Mouse (Mus musculus) embryonic facial prominence, embryonic 15.5 days (tissue): Measurements from ENCODE around the gene Npsr1. TPM values are rescaled to one million over a fixed set of nuclear protein-coding genes. Genes with fewer than 3 reads are reported as not detected.

Experiments
- ATAC-seq: fragments of 200-750 bp; cut with Nextera tagmentation; 2 replicates; pipeline ENCODE4 v1.8.0; 2017; ENCODE audit warnings: low read depth, moderate TSS enrichment; ENCODE audit not compliant: insufficient number of reproducible peaks, low FRiP score, low TSS enrichment
- H3K27ac ChIP-seq: fragments of 300-500 bp; sonication (generic); replicated peaks from 2 replicates; pipeline ENCODE4 v1.5.1; 2015; ENCODE audit warnings: mild to moderate bottlenecking, inconsistent platforms
- H3K27me3 ChIP-seq: fragments of 300-500 bp; sonication (generic); 2 replicates; pipeline ENCODE4 v1.6.1; 2015; ENCODE audit warnings: inconsistent platforms
- H3K36me3 ChIP-seq: fragments of 300-500 bp; sonication (generic); 2 replicates; pipeline ENCODE4 v1.6.1; 2015; ENCODE audit warnings: mild to moderate bottlenecking, inconsistent platforms
- H3K4me1 ChIP-seq: fragments of 300-500 bp; sonication (generic); 2 replicates; pipeline ENCODE4 v1.6.1; 2015; ENCODE audit warnings: inconsistent platforms
- H3K4me2 ChIP-seq: fragments of 300-500 bp; sonication (generic); replicated peaks from 2 replicates; pipeline ENCODE4 v1.6.1; 2015; ENCODE audit warnings: mild to moderate bottlenecking, inconsistent platforms
- H3K4me3 ChIP-seq: fragments of 300-500 bp; sonication (generic); replicated peaks from 2 replicates; pipeline ENCODE4 v1.5.1; 2015; ENCODE audit warnings: mild to moderate bottlenecking, inconsistent platforms
- H3K9ac ChIP-seq: fragments of 300-500 bp; sonication (generic); 2 replicates; pipeline ENCODE4 v1.6.1; 2015; ENCODE audit warnings: inconsistent platforms
- H3K9me3 ChIP-seq: fragments of 300-500 bp; sonication (generic); replicated peaks from 2 replicates; pipeline ENCODE4 v1.6.1; 2016; ENCODE audit warnings: inconsistent platforms
- WGBS: fragments of 180-500 bp; shearing (Covaris S2); methylation state at CpG from one replicate; pipeline ENCODE4 v1.1.7; 2015; 5-methylcytosine and 5-hydroxymethylcytosine counted together
- polyA plus RNA-seq: library from polyadenylated mRNA; unstranded; fragments of >200 nt; fragmentation: Nextera tagmentation; extraction: Ambion mirVana; gene quantifications from 2 replicates; pipeline ENCODE4 v1.2.1, GENCODE M21; 2015

Gene Npsr1
- polyA plus RNA-seq, 1 experiment from 2014 or later: not detected

DNA sequence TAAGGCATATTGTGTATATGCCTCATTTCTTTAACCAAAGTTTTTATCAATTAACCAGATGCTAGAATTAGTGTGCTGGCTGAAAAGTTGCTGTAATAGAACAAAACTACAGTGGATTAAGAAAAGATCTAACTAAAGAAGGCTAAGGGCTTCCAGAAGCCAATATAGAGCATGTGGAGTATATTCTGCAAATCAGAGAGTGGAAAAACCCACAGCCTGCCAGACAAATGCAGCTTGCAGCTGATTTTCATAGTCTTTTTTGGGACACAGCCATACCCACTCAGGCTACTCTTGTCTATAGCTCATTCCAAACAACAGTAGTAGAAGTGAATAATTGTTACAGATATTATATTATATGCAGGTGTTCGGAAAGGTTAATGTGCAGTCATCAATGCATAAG lies 138.7 kb downstream of the Npsr1 start:
- Histone ChIP-seq H3K27me3 (no peaks in the 10 kb centered on the region), H3K4me3 (no peak overlapping the region), H3K4me1 (no peaks in the 10 kb centered on the region), H3K27ac (no peak overlapping the region), H3K9me3 (no peaks in the 10 kb centered on the region), H3K9ac (no peak overlapping the region), H3K36me3 (no peaks in the 10 kb centered on the region), H3K4me2 (no peak overlapping the region)
- WGBS: 78% methylated on average over 1 of the region's 1 CpGs
- no peak for ATAC-seq

DNA sequence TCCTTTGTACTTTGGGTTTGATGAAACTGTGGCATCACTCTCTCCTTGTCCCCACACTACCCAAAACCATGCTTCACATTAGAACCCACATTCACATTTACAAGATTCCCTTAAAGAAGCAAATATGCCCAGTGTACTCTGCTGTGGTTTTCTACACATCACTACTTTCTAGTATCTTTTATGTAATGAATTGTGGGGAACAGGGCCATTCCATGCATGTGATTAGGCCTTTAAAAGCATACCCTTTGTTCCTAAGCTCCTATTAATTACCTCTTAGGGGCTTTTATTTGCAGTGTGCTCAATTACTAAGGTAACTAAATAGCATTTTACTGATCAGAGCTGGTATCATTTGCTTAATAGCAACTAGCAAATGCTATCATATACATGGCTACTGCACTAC lies 149.8 kb downstream of the Npsr1 start:
- Histone ChIP-seq H3K4me1 (no peaks in the 10 kb centered on the region), H3K9me3 (no peaks in the 10 kb centered on the region), H3K27me3 (no peaks in the 10 kb centered on the region), H3K4me2 (no peak overlapping the region), H3K9ac (no peak overlapping the region), H3K4me3 (no peak overlapping the region), H3K36me3 (no peaks in the 10 kb centered on the region), H3K27ac (no peak overlapping the region)
- ATAC-seq: no peak

DNA sequence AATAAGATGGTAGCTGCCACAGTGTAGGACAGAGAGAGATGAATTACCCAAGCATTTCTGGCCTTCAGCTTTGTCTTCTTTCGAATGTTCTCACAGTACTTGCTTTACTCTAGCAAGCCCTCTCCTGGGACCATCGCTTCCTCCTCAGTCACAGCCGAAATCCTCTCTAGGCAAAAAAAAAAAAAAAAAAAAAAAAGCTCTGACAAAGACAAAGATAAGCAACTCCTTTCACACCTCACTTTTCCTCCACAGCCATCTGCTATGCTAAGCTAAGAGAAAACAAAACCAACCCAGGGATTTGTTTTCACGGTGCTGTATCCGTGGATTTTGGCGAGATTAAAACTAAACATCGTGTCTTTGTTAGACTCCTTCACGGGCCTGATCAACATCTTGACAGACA lies 156.4 kb downstream of the Npsr1 start:
- Histone ChIP-seq H3K36me3 (no peaks in the 10 kb centered on the region), H3K4me3 (no peak overlapping the region), H3K27ac (no peak overlapping the region), H3K9ac (no peak overlapping the region), H3K27me3 (no peaks in the 10 kb centered on the region), H3K4me2 (no peak overlapping the region), H3K9me3 (no peaks in the 10 kb centered on the region), H3K4me1 (no peaks in the 10 kb centered on the region)
- WGBS: 64% methylated on average over 8 of the region's 8 CpGs
- no peak for ATAC-seq

DNA sequence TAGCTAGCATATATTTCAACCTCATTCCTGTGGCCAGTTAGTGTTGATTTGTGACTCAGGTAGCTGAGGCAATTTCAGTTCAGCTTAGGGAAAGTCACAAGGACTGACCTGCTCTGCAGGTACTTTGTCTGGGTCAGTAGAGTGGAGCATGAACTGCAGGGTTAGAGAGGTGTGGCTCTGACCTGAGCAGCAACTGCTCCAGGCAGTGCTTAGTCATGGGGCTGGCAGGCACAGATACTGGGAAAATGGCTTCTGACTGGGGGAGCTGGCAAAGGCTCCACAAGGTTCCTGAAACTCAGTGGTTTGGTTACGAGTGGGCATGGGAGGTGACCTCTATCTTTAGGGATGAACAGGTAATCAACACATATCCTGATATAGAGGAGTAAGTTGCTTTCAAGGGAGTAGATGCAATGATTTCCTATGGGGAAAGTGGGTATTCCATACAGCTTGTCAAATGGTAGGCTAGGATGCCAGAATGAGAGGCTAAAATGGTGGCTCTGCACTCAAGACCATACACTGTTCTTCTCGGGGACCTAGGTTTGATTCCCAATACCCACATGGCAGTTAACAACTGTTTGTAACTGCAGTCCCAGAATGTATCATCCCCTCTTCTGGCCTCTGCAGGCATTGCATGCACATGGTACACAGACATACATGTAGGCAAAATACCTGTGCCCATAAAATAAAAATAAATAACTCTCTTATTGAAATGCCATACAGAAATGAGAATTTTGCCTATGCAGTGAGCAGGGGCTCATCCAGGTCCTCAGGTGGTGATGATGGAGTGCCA lies 182.9 kb downstream of the Npsr1 start:
- H3K9me3 ChIP-seq: no peaks in the 10 kb centered on the region

DNA sequence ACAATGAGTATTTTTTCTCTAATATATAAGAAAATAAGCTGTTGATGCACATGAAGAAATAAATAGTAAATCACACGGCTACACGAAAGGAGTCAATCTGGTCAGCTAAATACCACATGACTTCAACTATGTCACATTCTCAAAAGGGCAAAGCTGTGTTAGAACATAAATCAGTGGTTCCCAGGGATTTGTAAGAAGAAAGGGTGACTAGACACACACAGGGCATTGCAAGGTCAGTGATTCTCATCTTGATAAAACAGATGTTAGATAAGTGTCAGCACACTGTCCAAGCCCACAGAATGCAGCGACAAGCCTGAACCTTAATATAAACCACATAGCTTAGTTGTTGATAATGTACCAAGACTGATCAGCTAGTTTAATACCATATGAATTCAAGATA lies 184.8 kb downstream of the Npsr1 start:
- H3K4me1 ChIP-seq: no peaks in the 10 kb centered on the region
- H3K27me3 ChIP-seq: no peaks in the 10 kb centered on the region
- no peaks in the 10 kb centered on the region for H3K9me3 ChIP-seq
- H3K4me2 ChIP-seq: no peak overlapping the region
- ATAC-seq: no peak
- WGBS: 64% methylated on average over 3 of the region's 3 CpGs
- no peak overlapping the region for H3K4me3 ChIP-seq
- H3K36me3 ChIP-seq: no peaks in the 10 kb centered on the region
- no peak overlapping the region for H3K27ac ChIP-seq
- H3K9ac ChIP-seq: no peak overlapping the region

More for the DNA sequence above, 182.9 kb downstream of the Npsr1 start:
- Histone ChIP-seq H3K27ac (no peak overlapping the region), H3K4me1 (no peaks in the 10 kb centered on the region), H3K27me3 (no peaks in the 10 kb centered on the region), H3K9ac (no peak overlapping the region), H3K36me3 (no peaks in the 10 kb centered on the region), H3K4me2 (no peak overlapping the region), H3K4me3 (no peak overlapping the region)
- no peak for ATAC-seq
- 89% methylated on average over 2 of the region's 2 CpGs for WGBS

DNA sequence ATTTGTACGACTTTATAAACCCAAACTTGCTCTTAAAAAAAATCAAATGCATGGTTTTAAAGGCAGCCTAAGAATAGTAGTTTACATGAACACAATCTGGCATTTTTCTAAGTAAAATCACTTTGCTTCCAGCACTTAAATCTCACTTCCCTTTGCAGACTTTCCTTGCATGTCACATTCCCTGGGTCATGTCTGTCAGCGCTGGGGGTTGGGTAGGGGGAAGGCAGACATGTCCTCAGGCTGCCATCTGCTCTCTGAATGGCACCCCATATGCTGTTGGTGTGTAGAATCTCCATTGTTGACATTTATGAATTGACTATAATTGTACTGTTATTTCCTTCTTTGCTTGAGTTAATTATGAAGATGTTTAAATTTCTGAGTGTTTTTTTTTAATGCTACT lies 185.3 kb downstream of the Npsr1 start:
- Histone ChIP-seq H3K9me3 (no peaks in the 10 kb centered on the region), H3K27me3 (no peaks in the 10 kb centered on the region), H3K36me3 (no peaks in the 10 kb centered on the region), H3K4me3 (no peak overlapping the region), H3K27ac (no peak overlapping the region), H3K9ac (no peak overlapping the region), H3K4me2 (no peak overlapping the region), H3K4me1 (no peaks in the 10 kb centered on the region)
- ATAC-seq: no peak
- 27% methylated on average over 2 of the region's 2 CpGs for WGBS

DNA sequence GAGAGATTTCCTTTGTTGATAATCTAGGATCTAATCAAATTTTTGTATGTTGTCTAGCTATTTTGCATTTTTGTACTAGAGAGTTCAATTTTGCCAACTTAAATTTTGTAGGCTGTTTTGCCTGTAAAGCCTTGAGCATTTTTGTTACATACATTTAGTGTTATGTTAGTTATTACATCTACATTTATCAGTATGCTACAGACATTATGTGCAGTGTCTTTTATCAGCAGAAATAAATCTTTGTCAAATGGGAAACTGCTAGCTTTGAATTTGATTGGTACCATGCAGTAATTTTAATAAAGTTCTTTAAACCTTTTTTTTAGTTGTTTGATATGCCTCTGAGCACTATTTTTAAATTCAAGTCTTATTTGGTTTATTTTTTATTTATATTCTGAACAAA lies 185.7 kb downstream of the Npsr1 start:
- Histone ChIP-seq H3K36me3 (no peaks in the 10 kb centered on the region), H3K4me3 (no peak overlapping the region), H3K4me1 (no peaks in the 10 kb centered on the region), H3K27me3 (no peaks in the 10 kb centered on the region), H3K9ac (no peak overlapping the region), H3K9me3 (no peaks in the 10 kb centered on the region), H3K27ac (no peak overlapping the region), H3K4me2 (no peak overlapping the region)
- no peak for ATAC-seq

DNA sequence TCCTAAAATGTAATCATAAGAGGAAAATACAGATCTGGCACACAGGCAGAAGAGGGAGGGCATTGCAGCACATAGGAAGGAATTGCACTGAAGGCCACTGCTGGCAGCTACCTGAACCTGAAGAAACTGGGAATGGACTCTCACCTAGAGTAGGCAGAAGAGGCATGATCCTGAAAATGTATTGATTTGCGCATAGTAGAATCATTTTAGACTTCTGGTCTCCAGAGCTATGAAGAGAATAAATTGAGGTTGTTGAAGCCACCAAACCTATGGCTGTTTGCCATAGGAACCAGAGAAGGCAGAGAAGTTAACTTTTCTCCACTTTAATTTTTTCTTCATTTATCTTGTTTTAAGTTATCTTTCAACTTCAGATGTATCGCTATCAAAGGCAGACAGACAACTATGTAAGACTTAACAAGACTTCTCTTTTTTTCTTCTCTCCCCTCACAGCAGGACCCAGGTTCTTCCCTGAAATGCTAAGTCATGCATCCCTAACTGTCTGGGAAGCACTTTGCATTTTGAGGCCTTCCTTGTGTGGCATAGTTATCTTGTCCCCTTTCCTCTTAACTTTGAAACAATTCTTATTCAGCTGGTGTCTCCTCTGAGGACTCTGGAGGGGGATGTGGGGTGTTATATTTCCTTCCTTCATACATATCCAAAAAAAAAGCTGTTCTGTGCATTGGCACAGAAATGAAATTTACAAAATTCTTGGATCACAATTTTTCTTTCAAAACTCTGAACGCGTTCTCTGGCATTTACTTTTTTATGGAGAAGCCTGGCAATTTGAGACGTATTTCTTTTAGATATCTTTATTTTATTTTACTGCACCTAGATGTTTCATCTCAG lies 186.7 kb downstream of the Npsr1 start:
- Histone ChIP-seq H3K9ac (no peak overlapping the region), H3K27ac (no peak overlapping the region), H3K36me3 (no peaks in the 10 kb centered on the region), H3K27me3 (no peaks in the 10 kb centered on the region), H3K9me3 (no peaks in the 10 kb centered on the region), H3K4me2 (no peak overlapping the region), H3K4me3 (no peak overlapping the region), H3K4me1 (no peaks in the 10 kb centered on the region)
- WGBS: 79% methylated on average over 5 of the region's 5 CpGs
- no peak for ATAC-seq

DNA sequence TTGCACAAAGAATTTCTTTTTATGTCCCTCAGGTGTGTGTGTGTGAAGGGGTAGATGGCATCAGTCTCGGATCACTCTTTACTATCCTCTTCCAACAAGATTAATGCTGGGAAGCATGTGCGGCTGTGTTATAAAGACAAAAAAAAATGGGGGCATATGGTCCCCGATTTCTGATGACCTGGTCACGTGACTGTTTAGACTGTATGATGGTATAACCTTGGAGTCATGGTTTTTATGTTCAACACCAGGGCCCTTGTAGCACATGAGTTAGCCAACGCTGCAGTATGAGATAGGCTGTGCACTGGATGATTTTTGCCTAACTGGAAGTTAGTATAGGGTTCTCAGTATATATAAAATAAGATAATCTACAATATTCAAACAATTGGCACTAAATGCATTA lies 187.6 kb downstream of the Npsr1 start:
- H3K4me2 ChIP-seq: no peak overlapping the region
- no peaks in the 10 kb centered on the region for H3K36me3 ChIP-seq
- WGBS: 89% methylated on average over 5 of the region's 5 CpGs

DNA sequence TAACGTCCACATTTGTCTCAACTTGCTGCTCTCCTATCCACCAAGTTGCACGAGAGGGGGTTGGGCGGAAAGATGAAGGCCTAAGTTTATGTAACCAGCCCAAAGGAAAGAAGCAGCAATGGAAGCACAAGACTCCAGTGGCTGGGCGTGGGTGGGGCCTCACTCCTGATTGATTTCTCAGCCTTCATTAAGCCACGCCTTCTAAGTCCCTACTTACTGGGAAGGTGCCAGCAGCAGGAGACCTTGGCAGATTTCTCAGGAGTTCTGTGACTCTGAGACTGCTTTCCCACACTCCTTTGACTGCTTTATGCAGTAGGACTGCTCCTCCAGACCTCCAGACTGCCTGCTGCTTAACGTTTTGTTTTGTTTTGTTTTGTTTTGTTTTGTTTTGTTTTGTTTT lies 193.6 kb downstream of the Npsr1 start:
- Histone ChIP-seq H3K36me3 (no peaks in the 10 kb centered on the region), H3K27me3 (no peaks in the 10 kb centered on the region), H3K9me3 (no peaks in the 10 kb centered on the region), H3K4me3 (no peak overlapping the region), H3K4me2 (no peak overlapping the region), H3K27ac (no peak overlapping the region), H3K9ac (no peak overlapping the region), H3K4me1 (no peaks in the 10 kb centered on the region)
- 48% methylated on average over 6 of the region's 6 CpGs for WGBS
- ATAC-seq: no peak

More for the DNA sequence above, 187.6 kb downstream of the Npsr1 start:
- Histone ChIP-seq H3K4me3 (no peak overlapping the region), H3K4me1 (no peaks in the 10 kb centered on the region), H3K27ac (no peak overlapping the region), H3K9ac (no peak overlapping the region), H3K27me3 (no peaks in the 10 kb centered on the region), H3K9me3 (no peaks in the 10 kb centered on the region)
- no peak for ATAC-seq

DNA sequence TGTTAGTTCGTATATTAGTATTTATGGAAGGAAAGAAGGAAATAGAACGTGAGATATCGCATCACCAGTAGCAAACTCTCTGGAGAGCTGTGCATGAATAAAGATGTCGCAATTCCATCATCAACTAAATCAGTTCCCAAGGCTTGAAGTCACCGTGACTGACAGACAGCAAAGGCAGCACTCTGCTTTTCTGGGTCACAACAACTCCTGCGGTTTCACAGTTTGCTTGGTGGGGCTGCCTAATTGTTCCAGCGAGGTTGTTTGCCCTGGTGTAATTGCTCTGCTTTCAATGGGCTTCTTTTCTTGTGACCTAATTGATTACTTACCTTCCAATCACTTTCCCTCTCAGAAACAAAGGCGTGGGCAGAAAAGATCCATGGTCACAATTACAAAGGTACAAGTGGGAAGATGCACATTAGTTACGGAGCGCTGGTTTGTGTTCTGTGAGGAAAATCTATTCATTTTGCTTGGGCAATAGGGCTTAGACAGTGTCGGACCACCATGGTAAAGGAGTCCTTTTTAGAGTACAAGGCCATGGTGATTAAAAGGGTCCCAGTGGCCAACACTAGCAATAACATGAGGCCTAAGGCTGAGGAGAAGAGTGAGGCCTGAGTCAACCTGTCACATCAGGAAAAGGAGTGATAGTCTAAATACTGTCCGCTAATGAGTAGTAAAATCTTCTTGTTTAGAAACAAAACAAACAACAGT lies 195.6 kb downstream of the Npsr1 start:
- H3K27me3 ChIP-seq: no peaks in the 10 kb centered on the region
- H3K4me1 ChIP-seq: no peaks in the 10 kb centered on the region
- ATAC-seq: no peak
- no peak overlapping the region for H3K9ac ChIP-seq
- H3K27ac ChIP-seq: no peak overlapping the region
- H3K9me3 ChIP-seq: no peaks in the 10 kb centered on the region
- no peak overlapping the region for H3K4me2 ChIP-seq
- WGBS: 60% methylated on average over 12 of the region's 12 CpGs
- H3K36me3 ChIP-seq: no peaks in the 10 kb centered on the region
- H3K4me3 ChIP-seq: no peak overlapping the region
